Mouse (Mus musculus) left cerebral cortex, postnatal 14 days (tissue): ENCODE measurements around the gene Foxn4. TPM values are rescaled to one million over a fixed set of nuclear protein-coding genes. Genes with fewer than 3 reads are reported as not detected.

ENCODE experiments used
- DNase-seq, 2 experiments: peaks; one replicate each; pipeline ENCODE4 v3.0.0; 2021 to 2022; ENCODE audit warnings: low spot score in 2 of 2, mixed read lengths in 1 of 2
- intact Hi-C: fragments of 180-260 bp; cut with DNase I; formaldehyde crosslinking; loops from one replicate; pipeline ENCODE4 v1.15.1; 2025
- total RNA-seq, 2 experiments: library from RNA; stranded (reverse); gene quantifications; 2 replicates each; pipeline ENCODE4 v1.2.3; 2021

Gene Foxn4
- total RNA-seq, 2 experiments from 2014 or later: not detected

GRCm38 (mm10) chr5:114206158-114206557 lies 67.4 kb downstream of the Foxn4 start:
- intact Hi-C loops: no loop called here
- DNase-seq: no peak

Other genes with a start within 250 kb of the Foxn4 start
- gene Usp30, start 208.3 kb downstream of the Foxn4 start, total RNA-seq: 10 to 100 TPM; 29.6 to 34.6 TPM
- 100 to 1,000 TPM; 191 to 211 TPM for gene Svop, start 182.2 kb downstream of the Foxn4 start, total RNA-seq
- 1 to 10 TPM; 5.5 to 5.8 TPM for gene Alkbh2, start 145.6 kb downstream of the Foxn4 start, total RNA-seq
- 1 to 10 TPM; 4.9 to 5.5 TPM for gene Ung, start 143.4 kb downstream of the Foxn4 start, total RNA-seq
- 1 to 10 TPM; 3.8 to 4.7 TPM for gene Acacb, start 127.3 kb downstream of the Foxn4 start, total RNA-seq
- gene Myo1h, start 15.4 kb upstream of the Foxn4 start, total RNA-seq: 1 to 10 TPM; 2.7 to 2.8 TPM
- 10 to 100 TPM; 43.6 to 46.9 TPM for gene Kctd10, start 106.7 kb upstream of the Foxn4 start, total RNA-seq
- 10 to 100 TPM; 80.4 to 85.6 TPM for gene Ube3b, start 106.8 kb upstream of the Foxn4 start, total RNA-seq
- 10 to 100 TPM; 23.5 to 24.1 TPM for gene Mmab, start 170.3 kb upstream of the Foxn4 start, total RNA-seq
- 10 to 100 TPM; 37.7 to 38.9 TPM for gene Mvk, start 170.5 kb upstream of the Foxn4 start, total RNA-seq